Mouse (Mus musculus) adrenal gland, adult 2 months (tissue): ENCODE results near the gene Gsg1l2. TPM values are rescaled to one million over a fixed set of nuclear protein-coding genes. Genes with fewer than 3 reads are reported as not detected.

ENCODE experiments used
- DNase-seq: peaks from one replicate; pipeline ENCODE4 v3.0.0; 2021
- long read RNA-seq: library from polyadenylated mRNA; stranded (forward); transcript quantifications from one replicate; pipeline ENCODE4 v2.0.0, GENCODE M21; 2021
- polyA plus RNA-seq: library from polyadenylated mRNA; depleted of rRNA; stranded (reverse); fragments of >200 nt; gene quantifications from 2 replicates; pipeline ENCODE4 v1.2.3, GENCODE M21; 2012; rRNA removed
- total RNA-seq, 2 experiments: library from RNA; stranded (reverse); gene quantifications; 2 replicates each; pipeline ENCODE4 v1.2.3; 2021

Gsg1l2 gene
- not detected for total RNA-seq
- not detected in 2 replicates for polyA plus RNA-seq
- long read RNA-seq, result 0 reads

GRCm38 (mm10) chr11:67774379-67774778 is at the start of gene Gsg1l2:
Gsg1l2 (plus strand) TSS chr11:67774608.
- no peak for DNase-seq

DNA sequence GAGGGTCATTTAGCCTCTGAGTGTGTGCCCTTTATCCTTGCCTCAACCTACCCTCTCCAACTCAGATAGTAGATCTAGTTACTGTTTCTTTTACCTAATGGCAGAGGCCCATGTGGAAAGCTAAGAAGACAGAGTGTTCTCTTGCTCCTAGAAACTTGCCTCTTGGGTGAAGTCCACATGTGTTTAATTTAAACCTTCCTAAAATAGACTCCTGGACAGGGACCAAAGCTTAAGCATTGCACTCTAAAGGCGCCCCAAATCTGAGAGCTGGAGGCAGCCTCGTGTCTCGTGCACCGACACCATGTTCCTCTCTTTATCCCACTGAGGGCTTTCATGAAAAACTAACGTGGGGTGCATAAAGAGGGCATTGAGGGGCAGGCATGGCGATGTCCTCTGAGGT is 47.3 kb upstream of the Gsg1l2 start:
- no peak for DNase-seq

GRCm38 (mm10) chr11:67728726-67729125 is 45.7 kb upstream of the Gsg1l2 start:
- no peak for DNase-seq

DNA sequence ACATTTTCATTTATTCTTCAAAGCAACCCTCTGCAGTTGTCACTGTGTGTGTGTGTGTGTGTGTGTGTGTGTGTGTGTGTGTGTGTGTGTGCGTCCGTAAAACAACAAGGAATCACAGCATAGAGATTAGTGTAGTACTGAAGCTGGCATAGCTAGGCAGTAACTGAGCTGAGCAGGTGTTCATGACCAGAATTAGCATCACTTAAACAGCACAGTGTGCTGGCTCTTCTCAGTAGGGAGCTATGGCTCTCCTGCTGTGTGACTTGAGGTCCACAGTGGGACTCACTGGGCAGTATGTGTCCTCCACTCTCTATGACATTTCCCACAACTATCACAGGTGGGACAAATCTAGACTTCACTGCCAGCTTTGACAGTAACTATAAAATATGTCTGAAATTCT is 43.4 kb upstream of the Gsg1l2 start:
- DNase-seq, result no peak

- DNase-seq, result no peak
These were observed 40.7 kb upstream of the Gsg1l2 start for GRCm38 (mm10) chr11:67733726-67734125.

GRCm38 (mm10) chr11:67734597-67734996 is 39.8 kb upstream of the Gsg1l2 start:
- DNase-seq, result no peak

DNA sequence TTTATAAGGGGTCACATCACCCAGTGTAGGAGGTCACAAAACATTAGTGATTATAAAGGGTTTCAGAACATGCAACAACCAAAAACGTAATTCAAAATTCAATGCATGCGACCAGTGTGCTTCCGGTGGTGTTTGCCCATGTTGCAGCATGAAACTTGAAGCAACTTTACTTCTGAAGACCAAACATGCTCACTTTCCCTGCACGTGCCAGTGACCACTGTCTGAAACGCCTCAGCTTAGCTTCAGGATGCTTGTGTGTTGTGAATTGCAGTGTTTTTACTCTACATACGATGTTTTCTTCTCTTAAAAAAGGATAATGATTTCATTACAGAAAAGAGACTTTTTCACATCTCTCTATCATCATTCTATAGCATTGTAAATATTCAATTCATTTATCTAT is 36.1 kb upstream of the Gsg1l2 start:
- DNase-seq, result no peak

DNA sequence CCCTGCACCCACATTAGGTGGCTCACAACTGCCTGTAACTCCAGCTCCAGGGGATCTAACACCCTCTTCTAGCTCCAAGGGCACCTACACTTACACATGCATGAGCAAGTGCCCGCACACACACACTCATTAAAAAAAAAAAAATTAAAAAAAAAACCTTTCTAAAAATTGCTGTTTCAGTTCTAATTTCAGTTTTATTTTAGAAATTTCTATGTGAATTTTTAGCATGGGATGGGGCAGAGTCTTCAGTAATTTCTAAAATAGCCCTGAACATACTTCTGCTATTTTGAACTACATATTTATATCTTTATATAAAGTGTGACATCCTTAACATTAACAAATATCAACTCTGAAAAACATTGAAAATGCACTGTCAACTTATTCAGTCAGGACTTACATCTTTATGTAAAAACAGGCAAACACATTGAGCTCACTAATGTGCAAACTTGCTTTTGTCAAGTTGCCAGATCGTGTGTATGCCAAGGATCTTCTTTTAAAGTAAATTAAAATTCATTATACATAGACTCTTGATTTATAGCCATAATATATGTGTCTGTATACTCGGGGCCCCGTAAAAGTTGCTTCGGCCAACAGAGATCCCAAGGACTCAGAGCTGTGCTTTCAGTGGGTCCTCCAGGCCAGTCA is 35.4 kb upstream of the Gsg1l2 start:
- DNase-seq, result no peak

DNA sequence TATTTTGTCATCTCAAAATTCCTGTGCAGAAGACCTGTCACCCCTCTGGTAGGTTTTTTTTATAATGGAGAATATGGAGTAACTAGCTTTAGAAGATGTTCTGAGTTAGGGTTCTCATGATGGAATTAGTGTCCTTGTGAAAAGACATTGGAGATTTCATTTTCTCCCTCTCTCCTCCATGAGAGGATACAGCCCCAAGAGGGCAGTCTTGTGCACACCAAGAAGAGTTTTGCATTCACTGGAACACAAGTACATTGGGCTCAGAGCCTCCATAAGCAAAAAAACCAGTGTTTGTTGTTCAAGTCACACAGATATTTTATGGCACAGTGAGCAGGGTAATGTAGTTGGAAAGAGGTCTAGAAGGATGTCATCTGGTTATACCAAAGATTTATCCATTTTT is 32.8 kb upstream of the Gsg1l2 start:
- DNase-seq, result no peak

- DNase-seq, result no peak
These were observed 18.1 kb upstream of the Gsg1l2 start for GRCm38 (mm10) chr11:67756287-67756686.

- peak; percentile 8 for DNase-seq
These were observed 16.8 kb upstream of the Gsg1l2 start for GRCm38 (mm10) chr11:67757373-67758167.

DNA sequence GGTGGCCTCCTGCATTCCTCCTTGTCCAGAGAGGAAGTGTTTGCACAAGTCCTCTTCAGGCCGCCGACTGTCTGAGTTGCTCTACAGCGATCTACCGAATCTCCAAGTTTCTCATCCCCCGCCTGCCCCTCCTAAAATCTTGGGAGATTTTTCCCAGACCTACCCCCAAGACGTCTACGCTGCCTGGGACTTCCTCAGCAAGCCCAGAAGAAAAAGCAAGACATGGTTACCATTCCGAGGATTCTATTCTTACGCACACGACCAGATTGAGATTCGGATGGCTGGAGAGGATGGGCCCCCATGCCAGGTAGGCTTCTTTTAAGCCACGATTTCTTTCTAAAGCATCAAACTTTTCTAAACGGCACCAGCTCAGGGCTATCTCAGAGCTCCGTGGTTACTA is 3.4 kb upstream of the Gsg1l2 start, which contains the start of gene Glp2r:
Glp2r (minus strand) TSS at position 101 of the 400 bp plus-strand sequence.
- no peak for DNase-seq

GRCm38 (mm10) chr11:67771691-67772090 is 2.7 kb upstream of the Gsg1l2 start:
- no peak for DNase-seq

- peak; percentile 43 for DNase-seq
These were observed 1.8 kb upstream of the Gsg1l2 start for GRCm38 (mm10) chr11:67772577-67772976.

DNA sequence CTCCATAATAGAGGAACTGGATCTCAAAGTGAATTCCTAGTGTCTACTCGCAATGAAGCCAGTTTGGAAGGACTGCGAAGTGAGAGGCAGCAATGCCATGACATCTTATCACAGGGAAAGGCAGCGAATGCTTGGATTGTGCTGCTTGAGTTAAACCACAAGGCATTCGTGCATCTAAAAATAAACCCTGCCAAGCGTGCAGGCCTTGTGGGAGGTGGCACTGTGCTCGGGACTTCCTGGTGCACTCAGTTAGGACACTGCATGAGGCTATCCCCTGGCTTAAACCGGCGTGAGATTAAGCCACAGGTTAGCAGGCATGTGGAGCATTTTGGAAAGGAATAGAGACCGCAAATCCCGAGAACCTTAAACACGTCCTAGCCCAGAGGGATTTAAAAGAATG is 15.8 kb downstream of the Gsg1l2 start:
- no peak for DNase-seq

DNA sequence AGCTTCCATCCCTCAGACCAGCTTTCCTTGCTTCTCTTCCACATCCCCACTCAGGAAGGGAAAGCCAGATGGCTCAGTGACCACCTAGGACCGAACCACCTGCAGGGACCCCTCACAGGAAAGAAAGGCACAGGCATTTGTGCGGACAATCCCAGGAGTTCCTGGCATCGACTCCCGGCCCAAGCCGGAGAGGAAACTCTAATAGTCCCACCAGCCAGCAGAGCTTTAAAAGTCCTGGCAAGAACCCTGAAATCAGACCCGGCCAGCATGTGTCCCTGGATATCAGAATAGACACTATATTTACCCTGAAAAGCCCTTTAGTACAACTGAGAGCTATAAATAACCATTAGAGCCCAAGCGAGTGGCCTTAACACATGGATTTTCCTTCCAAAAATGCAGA is 23.5 kb downstream of the Gsg1l2 start, which contains the start of gene Dhrs7c:
Dhrs7c (plus strand) TSS at position 257 of the 400 bp plus-strand sequence.
- no peak for DNase-seq

GRCm38 (mm10) chr11:67800130-67800723 is 25.8 kb downstream of the Gsg1l2 start:
- DNase-seq, result no peak

DNA sequence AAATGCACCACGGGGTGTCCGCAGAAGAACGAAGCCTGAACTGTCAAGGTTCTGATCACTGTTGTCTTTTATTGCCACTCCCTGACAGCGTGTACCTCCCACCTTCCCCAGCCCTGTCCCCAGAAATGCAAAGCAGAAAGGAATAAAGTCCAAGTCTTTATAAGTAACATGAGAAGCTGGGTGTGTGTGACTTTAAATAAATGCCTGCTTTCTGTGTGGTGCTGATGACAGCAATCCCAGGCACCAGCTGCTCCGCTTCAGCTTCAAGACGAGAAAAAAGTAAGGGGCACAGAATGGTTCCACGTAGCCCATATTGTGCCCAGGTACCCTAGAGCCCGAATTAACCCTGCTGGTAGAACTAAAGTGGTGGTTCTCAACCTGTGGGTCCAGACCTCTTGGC is 26.8 kb downstream of the Gsg1l2 start:
- DNase-seq, result no peak

GRCm38 (mm10) chr11:67805538-67805937 is 31.1 kb downstream of the Gsg1l2 start:
- DNase-seq, result no peak

DNA sequence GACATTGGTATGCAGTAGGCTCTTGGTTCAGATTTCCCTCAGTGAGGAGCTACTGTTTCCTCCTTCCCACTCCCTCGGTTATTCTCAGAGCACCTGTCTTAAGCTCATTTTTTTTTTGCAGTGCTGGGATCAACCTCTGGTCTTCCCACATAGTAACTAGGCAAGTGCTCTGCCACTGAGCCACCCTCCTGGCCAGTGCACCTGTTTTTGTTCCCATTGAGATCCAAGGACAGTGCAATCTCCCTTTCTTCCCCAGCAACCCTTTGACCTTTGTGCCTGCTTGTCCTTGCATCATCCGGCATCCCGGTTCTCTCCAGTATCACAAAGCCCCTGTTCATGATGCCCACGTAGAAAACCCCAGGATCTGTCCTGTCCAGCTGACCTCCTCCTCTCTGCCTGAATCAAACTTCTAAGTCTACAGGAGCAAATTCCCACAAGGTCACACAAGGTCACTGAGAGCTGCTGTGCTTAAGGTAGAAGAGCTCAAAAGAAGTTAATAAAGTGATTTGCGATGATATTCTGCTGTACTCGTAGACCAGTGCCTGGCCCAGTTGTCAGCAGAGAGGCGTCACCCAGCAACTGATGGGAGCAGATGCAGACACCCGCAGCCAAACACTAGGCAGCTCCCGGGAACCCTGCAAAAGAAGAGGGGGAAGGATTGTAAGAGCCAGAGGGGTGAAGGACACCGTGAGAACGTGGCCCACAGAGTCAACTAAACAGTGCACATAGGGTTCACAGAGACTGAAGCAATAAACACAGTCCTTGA is 32.6 kb downstream of the Gsg1l2 start:
- DNase-seq, result no peak

DNA sequence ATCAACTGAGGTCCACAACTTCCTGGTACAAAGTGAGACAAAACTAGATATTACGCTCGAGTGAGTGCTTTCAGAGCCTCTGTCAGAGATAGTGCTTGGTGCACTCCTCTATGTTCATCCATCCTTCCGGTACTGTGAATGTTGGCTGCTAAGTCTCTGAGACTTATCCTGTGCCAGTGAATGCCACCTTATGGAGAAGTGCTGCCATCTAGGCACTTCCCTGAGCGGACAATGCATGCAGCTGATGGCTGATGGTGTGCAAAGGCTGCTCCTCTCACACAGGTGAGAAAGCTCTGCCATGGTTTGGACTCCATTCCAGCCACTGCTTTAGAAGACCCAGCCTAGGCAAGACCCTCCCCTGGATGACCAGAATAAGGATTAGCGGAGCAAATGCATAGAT is 33.6 kb downstream of the Gsg1l2 start:
- no peak for DNase-seq

- DNase-seq, result no peak
These were observed 37.1 kb downstream of the Gsg1l2 start for GRCm38 (mm10) chr11:67811535-67811934.
